Mouse (Mus musculus): ENCODE measurements at regions not wholly inside any gene's neighbourhood (a gene's known extent, or its start where the extent isn't known, plus 50 kb on each side); places are given as distances from the start of the nearest gene placed in this dataset.

- TF ChIP-seq CTCF (IDR thresholded peaks at IDR 0.05) (no peak), EP300 (IDR thresholded peaks at IDR 0.05) (0 out of 2 replicates have a peak, but pooled peaks have one; percentile 23)
Measured at GRCm38 (mm10) chr9:49988064-49988463, 189.3 kb upstream of the Ncam1 start.

Data from lung, postnatal 0 days (tissue).